Mouse (Mus musculus) liver, embryonic 12.5 days (tissue): ENCODE measurements around the gene Tmcc3. TPM values are rescaled to one million over a fixed set of nuclear protein-coding genes. Genes with fewer than 3 reads are reported as not detected.
"Not testable (repeated sequence)": the region's sequence is repeated elsewhere in the genome, so short reads cannot be mapped to it uniquely, and the experiment has no call there.

ENCODE experiments used
- ATAC-seq: fragments of 200-750 bp; cut with Nextera tagmentation; 2 replicates; pipeline ENCODE4 v1.8.0; 2017; ENCODE audit warnings: moderate number of reproducible peaks, mild to moderate bottlenecking, moderate library complexity
- H3K27ac ChIP-seq: fragments of 300-500 bp; sonication (generic); 2 replicates; pipeline ENCODE4 v1.5.1; 2016; ENCODE audit warnings: mild to moderate bottlenecking
- H3K27me3 ChIP-seq: fragments of 300-500 bp; sonication (generic); replicated peaks from 2 replicates; pipeline ENCODE4 v1.6.1; 2016; ENCODE audit warnings: mild to moderate bottlenecking, moderate library complexity
- H3K36me3 ChIP-seq: fragments of 300-500 bp; sonication (generic); 2 replicates; pipeline ENCODE4 v1.6.1; 2016; ENCODE audit warnings: mild to moderate bottlenecking, moderate library complexity
- H3K4me1 ChIP-seq: fragments of 300-500 bp; sonication (generic); 2 replicates; pipeline ENCODE4 v1.6.1; 2016
- H3K4me2 ChIP-seq: fragments of 300-500 bp; sonication (generic); 2 replicates; pipeline ENCODE4 v1.6.1; 2016; ENCODE audit warnings: mild to moderate bottlenecking, moderate library complexity
- H3K4me3 ChIP-seq: fragments of 300-500 bp; sonication (generic); 2 replicates; pipeline ENCODE4 v1.5.1; 2016; ENCODE audit warnings: mild to moderate bottlenecking, moderate library complexity
- H3K9ac ChIP-seq: fragments of 300-500 bp; sonication (generic); 2 replicates; pipeline ENCODE4 v1.6.1; 2016; ENCODE audit warnings: mild to moderate bottlenecking, moderate library complexity
- H3K9me3 ChIP-seq: fragments of 300-500 bp; sonication (generic); replicated peaks from 2 replicates; pipeline ENCODE4 v1.6.1; 2016; ENCODE audit warnings: mild to moderate bottlenecking, moderate library complexity
- WGBS: fragments of 180-500 bp; shearing (Covaris S2); methylation state at CpG from one replicate; pipeline ENCODE4 v1.1.7; 2016; ENCODE audit not compliant: insufficient replicate concordance; 5-methylcytosine and 5-hydroxymethylcytosine counted together
- polyA plus RNA-seq: library from polyadenylated mRNA; unstranded; fragments of >200 nt; fragmentation: Nextera tagmentation; extraction: Ambion mirVana; gene quantifications from 2 replicates; pipeline ENCODE4 v1.2.1, GENCODE M21; 2016

Gene Tmcc3
- polyA plus RNA-seq, 1 experiment from 2014 or later, result 3.7 TPM

GRCm38 (mm10) chr10:94588976-94589375 lies 277.2 kb downstream of the Tmcc3 start:
- Histone ChIP-seq H3K36me3 (no peaks in the 10 kb centered on the region), H3K4me3 (no peak overlapping the region), H3K4me2 (no peak overlapping the region), H3K4me1 (0 out of 2 replicates have a peak, but pooled peaks cover 10% of the 10 kb centered on the region), H3K27me3 (no peaks in the 10 kb centered on the region), H3K27ac (no peak overlapping the region), H3K9me3 (no peaks in the 10 kb centered on the region), H3K9ac (no peak overlapping the region)
- 69% methylated on average over 5 of the region's 5 CpGs for WGBS
- no peak for ATAC-seq

DNA sequence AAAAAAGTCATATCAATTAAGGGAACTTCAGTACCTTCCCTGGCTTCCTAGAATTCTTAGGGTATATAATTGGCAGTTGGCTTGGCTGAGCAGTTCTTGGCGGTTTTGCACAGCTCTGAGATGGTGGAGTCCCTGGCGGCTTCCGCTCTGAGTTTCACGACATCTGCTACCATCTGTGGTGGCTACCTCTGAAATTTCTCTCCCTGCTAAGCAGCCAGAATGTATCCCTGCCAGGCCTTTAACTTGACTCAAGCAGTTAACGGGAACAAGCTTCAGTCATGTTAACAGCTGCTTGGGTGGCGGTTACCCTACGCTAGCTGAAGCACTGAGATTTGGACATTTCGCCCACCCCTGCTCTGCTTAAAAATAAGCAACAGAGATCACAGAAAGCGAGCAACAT lies 284.0 kb downstream of the Tmcc3 start:
- no peaks in the 10 kb centered on the region; the same call in 1 of the 2 replicates for H3K27me3 ChIP-seq
- no peaks in the 10 kb centered on the region for H3K4me1 ChIP-seq
- no peaks in the 10 kb centered on the region for H3K36me3 ChIP-seq
- no peak for ATAC-seq
- no peak overlapping the region for H3K9ac ChIP-seq
- no peaks in the 10 kb centered on the region for H3K9me3 ChIP-seq
- H3K4me2 ChIP-seq, result no peak overlapping the region
- no peak overlapping the region for H3K4me3 ChIP-seq
- no peak overlapping the region for H3K27ac ChIP-seq
- WGBS, result 75% methylated on average over 9 of the region's 9 CpGs

GRCm38 (mm10) chr10:94599846-94600245 lies 288.1 kb downstream of the Tmcc3 start:
- H3K4me3 ChIP-seq, H3K9ac ChIP-seq, H3K36me3 ChIP-seq, H3K4me1 ChIP-seq, H3K27ac ChIP-seq, H3K9me3 ChIP-seq, ATAC-seq, H3K27me3 ChIP-seq, H3K4me2 ChIP-seq: not testable (repeated sequence)
- 66% methylated on average over 2 of the region's 2 CpGs for WGBS

DNA sequence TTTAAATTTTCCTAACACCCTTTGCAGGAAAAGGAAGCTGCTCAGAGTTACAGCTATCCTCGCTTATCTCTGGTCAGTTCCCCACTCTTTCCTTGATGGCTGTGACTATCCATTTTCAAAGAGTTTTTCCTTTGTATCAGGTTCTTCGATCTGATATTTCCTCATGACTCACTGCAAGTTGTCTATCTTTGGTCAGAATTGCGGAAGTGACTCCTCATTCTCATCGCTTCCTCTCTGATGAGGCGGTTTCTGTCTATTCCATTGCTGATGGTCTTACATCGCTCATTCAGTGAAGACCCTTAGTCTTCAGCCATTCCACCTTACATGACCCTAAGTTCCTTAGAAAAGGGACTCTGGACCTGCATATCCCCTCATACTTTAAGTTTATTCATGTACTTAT lies 289.3 kb downstream of the Tmcc3 start:
- H3K27me3 ChIP-seq, result no peaks in the 10 kb centered on the region; the same call in 1 of the 2 replicates
- no peak overlapping the region for H3K4me2 ChIP-seq
- H3K9me3 ChIP-seq, result no peaks in the 10 kb centered on the region
- no peak for ATAC-seq
- H3K27ac ChIP-seq, result no peak overlapping the region
- 24% methylated on average over 6 of the region's 6 CpGs for WGBS
- no peaks in the 10 kb centered on the region for H3K36me3 ChIP-seq
- no peak overlapping the region for H3K9ac ChIP-seq
- H3K4me1 ChIP-seq, result no peaks in the 10 kb centered on the region
- H3K4me3 ChIP-seq, result no peak overlapping the region

DNA sequence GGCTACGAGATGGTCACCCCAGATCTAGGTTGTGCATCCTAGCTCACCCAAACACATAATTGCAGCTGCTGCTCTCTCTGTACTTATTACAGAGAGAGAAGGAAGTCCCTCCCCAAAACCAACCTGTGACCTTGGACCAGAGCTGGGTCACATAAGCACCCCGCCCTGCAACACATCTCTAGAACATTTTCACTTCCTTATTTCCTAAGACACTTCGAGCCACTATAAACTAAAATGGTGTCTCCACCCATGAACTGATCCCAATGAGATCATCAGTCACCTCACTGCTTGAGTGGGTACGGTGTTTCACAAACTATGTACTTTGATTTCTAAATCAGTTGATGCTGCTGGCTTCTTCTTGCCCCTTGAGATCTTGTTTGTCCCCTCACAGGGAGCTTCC lies 293.7 kb downstream of the Tmcc3 start:
- 68% methylated on average over 4 of the region's 4 CpGs for WGBS
- no peak for ATAC-seq
- no peak overlapping the region for H3K9ac ChIP-seq
- no peaks in the 10 kb centered on the region for H3K9me3 ChIP-seq
- no peaks in the 10 kb centered on the region for H3K27me3 ChIP-seq
- no peak overlapping the region for H3K27ac ChIP-seq
- no peaks in the 10 kb centered on the region for H3K4me1 ChIP-seq
- H3K4me2 ChIP-seq, result no peak overlapping the region
- H3K36me3 ChIP-seq, result no peaks in the 10 kb centered on the region
- no peak overlapping the region for H3K4me3 ChIP-seq

- H3K9ac ChIP-seq, result no peak overlapping the region
- no peaks in the 10 kb centered on the region for H3K27me3 ChIP-seq
- H3K4me3 ChIP-seq, result no peak overlapping the region
- ATAC-seq, result peak; percentile 32; the same call in 1 of the 2 replicates
- no peak overlapping the region for H3K27ac ChIP-seq
- no peaks in the 10 kb centered on the region for H3K36me3 ChIP-seq
- WGBS, result 57% methylated on average over 5 of the region's 5 CpGs
- no peaks in the 10 kb centered on the region for H3K4me1 ChIP-seq
- H3K9me3 ChIP-seq, result no peaks in the 10 kb centered on the region
- no peak overlapping the region for H3K4me2 ChIP-seq
Observed at GRCm38 (mm10) chr10:94609309-94609777, 297.6 kb downstream of the Tmcc3 start.

GRCm38 (mm10) chr10:94611228-94611968 lies 299.6 kb downstream of the Tmcc3 start:
- Histone ChIP-seq H3K9ac (no peak overlapping the region), H3K4me1 (no peaks in the 10 kb centered on the region), H3K27me3 (no peaks in the 10 kb centered on the region), H3K4me3 (no peak overlapping the region), H3K36me3 (no peaks in the 10 kb centered on the region), H3K9me3 (no peaks in the 10 kb centered on the region), H3K4me2 (no peak overlapping the region), H3K27ac (no peak overlapping the region)
- ATAC-seq, result no peak
- WGBS, result 52% methylated on average over 13 of the region's 13 CpGs

DNA sequence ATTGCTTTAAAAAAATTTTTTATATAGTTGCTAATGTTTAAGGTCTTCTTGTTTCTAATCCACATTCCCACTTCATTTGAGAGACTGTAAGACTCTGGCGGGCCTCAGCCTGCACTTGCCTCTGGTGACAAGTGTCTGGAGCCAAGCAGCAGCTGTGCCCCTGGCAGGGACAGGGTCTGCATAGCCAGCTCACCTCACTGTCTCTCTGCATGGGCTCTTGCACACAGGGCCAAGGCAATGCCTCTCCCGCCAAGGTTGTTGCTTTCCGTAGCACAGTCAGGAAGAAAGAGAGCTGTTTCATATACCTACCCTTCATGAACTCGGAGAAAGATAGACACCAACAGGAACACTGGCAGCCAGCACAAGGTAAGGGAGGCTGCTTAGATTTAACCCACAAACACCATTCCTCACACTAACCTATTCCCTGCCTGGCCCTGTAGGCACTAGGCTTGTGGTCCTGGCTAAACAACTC lies 300.3 kb downstream of the Tmcc3 start:
- H3K9ac ChIP-seq, result no peak overlapping the region
- no peaks in the 10 kb centered on the region for H3K4me1 ChIP-seq
- no peak overlapping the region for H3K4me2 ChIP-seq
- no peaks in the 10 kb centered on the region for H3K9me3 ChIP-seq
- H3K27ac ChIP-seq, result no peak overlapping the region
- no peak for ATAC-seq
- WGBS, result 78% methylated on average over 4 of the region's 4 CpGs
- H3K36me3 ChIP-seq, result no peaks in the 10 kb centered on the region
- no peak overlapping the region for H3K4me3 ChIP-seq
- H3K27me3 ChIP-seq, result no peaks in the 10 kb centered on the region

DNA sequence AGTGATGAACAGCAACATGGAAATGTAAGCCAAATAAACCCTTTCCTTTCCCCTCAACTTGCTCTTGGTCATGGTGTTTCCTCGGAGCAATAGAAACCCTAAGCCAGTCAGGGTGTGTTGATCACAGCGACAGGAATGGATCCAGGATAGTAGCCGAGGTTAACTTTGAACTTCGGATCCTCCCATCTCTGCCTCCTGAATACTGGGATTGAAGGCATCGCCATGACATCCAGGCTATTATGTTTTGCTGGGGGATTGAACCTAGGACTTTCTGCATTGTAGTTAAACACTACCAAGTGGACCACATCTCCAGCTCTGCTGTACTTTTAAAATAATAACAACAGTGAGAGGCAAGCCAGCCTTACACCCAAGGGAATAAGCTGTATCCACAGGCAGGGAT lies 307.8 kb downstream of the Tmcc3 start:
- no peak overlapping the region for H3K27ac ChIP-seq
- H3K4me1 ChIP-seq, result 0 out of 2 replicates have a peak, but pooled peaks cover 4% of the 10 kb centered on the region
- no peak overlapping the region for H3K9ac ChIP-seq
- H3K4me2 ChIP-seq, result no peak overlapping the region
- H3K27me3 ChIP-seq, result peaks cover 27% of the 10 kb centered on the region
- no peaks in the 10 kb centered on the region for H3K36me3 ChIP-seq
- WGBS, result 68% methylated on average over 5 of the region's 5 CpGs
- H3K4me3 ChIP-seq, result no peak overlapping the region
- no peaks in the 10 kb centered on the region for H3K9me3 ChIP-seq
- no peak for ATAC-seq

- no peak for ATAC-seq
- Histone ChIP-seq H3K4me3 (no peak overlapping the region), H3K27ac (no peak overlapping the region), H3K4me1 (0 out of 2 replicates have a peak, but pooled peaks cover 4% of the 10 kb centered on the region), H3K9ac (no peak overlapping the region), H3K27me3 (peaks cover 27% of the 10 kb centered on the region), H3K4me2 (no peak overlapping the region), H3K36me3 (no peaks in the 10 kb centered on the region), H3K9me3 (no peaks in the 10 kb centered on the region)
- 47% methylated on average over 6 of the region's 6 CpGs for WGBS
Observed at GRCm38 (mm10) chr10:94620561-94620960, 308.8 kb downstream of the Tmcc3 start.

GRCm38 (mm10) chr10:94621420-94622225 lies 309.9 kb downstream of the Tmcc3 start:
- 0 out of 2 replicates have a peak, but pooled peaks cover 4% of the 10 kb centered on the region for H3K4me1 ChIP-seq
- no peak overlapping the region for H3K27ac ChIP-seq
- 19% methylated on average over 13 of the region's 13 CpGs for WGBS
- H3K27me3 ChIP-seq, result peaks cover 27% of the 10 kb centered on the region
- no peak overlapping the region for H3K4me3 ChIP-seq
- H3K9me3 ChIP-seq, result no peaks in the 10 kb centered on the region
- 0 out of 2 replicates have a peak overlapping the region, but pooled peaks have one; percentile 16 for H3K4me2 ChIP-seq
- no peak for ATAC-seq
- no peaks in the 10 kb centered on the region for H3K36me3 ChIP-seq
- no peak overlapping the region for H3K9ac ChIP-seq

DNA sequence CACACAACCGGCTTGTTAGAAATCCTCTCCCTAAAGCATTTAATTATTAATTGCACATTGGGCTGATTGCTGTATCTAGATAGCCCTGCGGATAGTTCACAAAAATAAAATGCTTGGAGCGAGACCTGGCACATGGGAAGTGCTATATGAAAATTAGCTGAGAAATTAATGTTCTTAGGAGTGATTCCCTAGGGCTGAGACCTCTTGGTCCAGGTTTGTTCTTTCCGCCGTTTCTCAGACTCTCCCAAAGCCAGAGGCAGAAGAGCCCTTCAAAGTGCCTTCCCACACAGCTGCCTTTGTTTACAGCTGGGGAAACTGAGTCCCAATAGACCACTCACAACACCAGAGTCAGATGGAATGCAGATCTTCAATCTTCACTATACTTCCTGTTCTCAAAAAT lies 310.5 kb downstream of the Tmcc3 start:
- Histone ChIP-seq H3K4me3 (no peak overlapping the region), H3K9me3 (no peaks in the 10 kb centered on the region), H3K9ac (no peak overlapping the region), H3K4me1 (0 out of 2 replicates have a peak, but pooled peaks cover 4% of the 10 kb centered on the region), H3K27ac (no peak overlapping the region), H3K36me3 (no peaks in the 10 kb centered on the region), H3K27me3 (peaks cover 27% of the 10 kb centered on the region), H3K4me2 (no peak overlapping the region)
- WGBS, result 52% methylated on average over 5 of the region's 5 CpGs
- no peak for ATAC-seq
